Mouse (Mus musculus) embryo, embryonic 10.5 days (tissue): ENCODE measurements around the gene Olfr646.
A peak's percentile ranks its signal among the peaks of the same experiment; 100 is the strongest.

Experiments
- DNase-seq: peaks from one replicate; pipeline ENCODE4 v3.0.0-alpha.2; 2015; ENCODE audit warnings: low spot score

The Olfr646 gene

DNA sequence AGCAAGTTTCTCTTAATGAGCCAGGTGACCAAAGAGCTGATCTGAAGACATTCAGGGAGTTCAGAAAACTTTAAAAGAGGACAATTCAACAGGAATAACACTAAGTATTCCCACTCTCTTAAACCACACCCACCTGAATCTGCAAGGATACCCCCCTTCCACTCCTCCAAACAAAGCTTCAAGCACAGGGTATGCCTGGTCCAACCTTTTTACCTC, at the start of gene Olfr646:
TSS of gene Olfr646 (plus strand) at position 117 of the 216 bp plus-strand sequence.
- DNase-seq, result no peak

DNA sequence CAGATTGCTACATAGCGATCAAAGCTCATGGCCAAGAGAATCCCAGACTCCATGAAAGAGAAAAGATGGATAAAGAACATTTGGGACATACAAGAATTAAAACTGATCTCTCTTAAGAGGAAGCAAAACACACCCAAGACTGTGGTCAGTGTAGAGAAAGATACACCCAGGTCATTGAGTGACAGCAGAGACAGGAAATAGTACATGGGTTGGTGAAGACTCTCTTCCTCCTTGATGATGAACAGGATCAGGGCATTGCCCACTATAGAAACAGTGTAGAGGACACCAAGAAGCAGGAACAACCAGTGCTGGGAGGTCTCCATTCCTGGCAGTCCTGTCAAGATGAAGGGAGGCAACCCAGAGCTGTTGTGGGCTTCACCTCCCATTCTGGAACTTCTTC, 45.5 kb upstream of the Olfr646 start:
- DNase-seq, result no peak

GRCm38 (mm10) chr7:104061345-104061744, 43.3 kb upstream of the Olfr646 start, which contains the start of gene 4930516K23Rik:
Gene 4930516K23Rik, minus strand, starts transcription at chr7:104061445.
- no peak for DNase-seq

- no peak for DNase-seq
Observed at GRCm38 (mm10) chr7:104071769-104072168, 32.9 kb upstream of the Olfr646 start, which contains the start of gene Olfr644. Gene Olfr644, minus strand, starts transcription at chr7:104071869.

DNA sequence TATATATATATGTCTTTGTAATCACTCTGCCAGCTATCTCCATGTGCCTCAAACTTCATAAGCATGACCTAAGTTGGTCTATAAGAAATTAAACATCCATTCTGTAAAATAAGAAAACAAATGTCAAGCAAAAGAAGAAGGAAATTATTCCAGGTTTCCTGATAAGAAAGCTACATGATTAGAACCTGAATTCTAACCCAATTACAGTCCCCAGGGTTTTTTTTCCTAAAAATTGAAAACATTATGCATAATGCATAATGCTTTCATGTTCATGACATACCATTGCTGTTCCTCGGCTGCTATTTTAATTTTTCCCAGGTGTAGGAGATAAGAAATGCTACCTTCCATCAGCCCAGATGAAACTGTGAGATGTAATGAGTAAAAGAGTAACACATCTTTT, 19.3 kb upstream of the Olfr646 start, which contains the start of gene Olfr645:
TSS of gene Olfr645 (minus strand) at position 101 of the 400 bp plus-strand sequence.
- no peak for DNase-seq

- peak; percentile 9 for DNase-seq
Observed at GRCm38 (mm10) chr7:104103913-104104756, 538 bp upstream of the Olfr646 start.

- DNase-seq, result no peak
Observed at GRCm38 (mm10) chr7:104129726-104130125, 25.1 kb downstream of the Olfr646 start, which contains the start of gene Ubqln5. Gene Ubqln5, minus strand, starts transcription at chr7:104129826.

DNA sequence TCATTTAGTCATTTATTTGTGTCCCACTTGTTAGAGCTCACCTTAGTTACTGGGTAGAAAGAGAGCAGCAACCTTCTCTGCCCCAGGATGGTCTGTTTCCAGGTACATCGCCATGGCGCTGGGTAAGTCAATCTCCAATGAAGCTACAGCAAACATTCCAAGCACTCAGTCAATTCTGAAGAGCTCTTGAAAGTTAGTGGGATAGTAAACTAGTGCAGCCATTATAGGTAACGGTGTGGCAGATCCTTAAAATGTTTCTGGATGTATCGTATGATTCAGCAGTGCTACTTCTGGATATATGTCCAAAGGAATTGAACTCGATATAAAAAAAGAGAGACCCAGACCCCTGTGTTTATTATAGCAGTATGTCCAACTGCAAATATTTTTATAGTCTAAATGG, 32.6 kb downstream of the Olfr646 start, which contains the start of gene Olfr643:
TSS of gene Olfr643 (minus strand) at position 101 of the 400 bp plus-strand sequence.
- no peak for DNase-seq

DNA sequence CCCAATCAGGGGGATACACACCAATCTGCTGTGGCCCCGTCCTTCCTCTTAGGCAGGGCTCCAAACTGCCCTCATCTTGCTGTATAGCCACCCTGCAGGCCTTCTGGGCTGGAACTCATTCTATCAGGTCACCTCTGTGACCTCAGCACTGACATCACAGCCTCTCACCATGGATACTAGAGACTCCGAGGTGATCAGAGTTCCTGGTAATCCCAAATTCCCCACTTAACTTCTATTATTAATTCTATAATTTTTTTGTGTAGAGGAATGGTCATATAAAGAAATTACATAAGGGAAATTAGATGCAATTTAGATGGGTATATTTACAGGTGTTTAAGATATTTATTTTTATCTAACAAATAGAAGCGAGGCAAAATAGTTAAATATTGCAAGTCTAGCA, 38.5 kb downstream of the Olfr646 start, which contains the start of gene Ubqln3:
TSS of gene Ubqln3 (minus strand) at position 101 of the 400 bp plus-strand sequence.
- no peak for DNase-seq

DNA sequence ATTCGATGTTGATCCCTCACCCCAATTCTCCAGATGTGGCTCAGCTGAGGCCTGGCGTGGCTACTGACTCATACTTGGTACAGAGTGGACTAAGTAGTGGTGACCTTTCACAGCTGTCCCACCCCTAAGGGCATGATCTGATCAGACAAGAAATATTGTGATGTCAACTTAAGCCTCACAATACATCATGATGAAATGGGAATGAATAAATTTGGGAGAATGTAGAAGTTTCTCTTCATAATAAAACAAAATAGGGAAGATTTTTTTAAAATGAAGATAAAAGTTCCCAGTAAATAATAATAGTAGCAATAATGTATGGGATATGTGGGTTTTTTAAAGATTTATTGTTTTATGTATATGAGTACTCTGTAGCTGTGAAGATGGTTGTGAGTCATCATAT, 45.8 kb downstream of the Olfr646 start, which contains the start of gene Ubqlnl:
TSS of gene Ubqlnl (minus strand) at position 101 of the 400 bp plus-strand sequence.
- no peak for DNase-seq
